Mouse (Mus musculus) common myeloid progenitor, adult 5-6 weeks (primary cell): ENCODE measurements around the gene Abcc4. TPM values are rescaled to one million over a fixed set of nuclear protein-coding genes. Genes with fewer than 3 reads are reported as not detected.
A peak's percentile ranks its signal among the peaks of the same experiment; 100 is the strongest.

Experiments
- ATAC-seq: replicated peaks from 2 replicates; pipeline ENCODE4 v1.8.0; 2016; ENCODE audit warnings: low read depth, mild to moderate bottlenecking, moderate TSS enrichment, inconsistent platforms; ENCODE audit not compliant: poor library complexity, severe bottlenecking
- total RNA-seq: library from RNA; stranded (forward); fragments of 200-1000, 187-1606 nt; gene quantifications from 2 replicates; pipeline ENCODE4 v1.2.3, GENCODE M21; 2017

The Abcc4 gene
- total RNA-seq, 1 experiment from 2014 or later: 17.6 TPM

DNA sequence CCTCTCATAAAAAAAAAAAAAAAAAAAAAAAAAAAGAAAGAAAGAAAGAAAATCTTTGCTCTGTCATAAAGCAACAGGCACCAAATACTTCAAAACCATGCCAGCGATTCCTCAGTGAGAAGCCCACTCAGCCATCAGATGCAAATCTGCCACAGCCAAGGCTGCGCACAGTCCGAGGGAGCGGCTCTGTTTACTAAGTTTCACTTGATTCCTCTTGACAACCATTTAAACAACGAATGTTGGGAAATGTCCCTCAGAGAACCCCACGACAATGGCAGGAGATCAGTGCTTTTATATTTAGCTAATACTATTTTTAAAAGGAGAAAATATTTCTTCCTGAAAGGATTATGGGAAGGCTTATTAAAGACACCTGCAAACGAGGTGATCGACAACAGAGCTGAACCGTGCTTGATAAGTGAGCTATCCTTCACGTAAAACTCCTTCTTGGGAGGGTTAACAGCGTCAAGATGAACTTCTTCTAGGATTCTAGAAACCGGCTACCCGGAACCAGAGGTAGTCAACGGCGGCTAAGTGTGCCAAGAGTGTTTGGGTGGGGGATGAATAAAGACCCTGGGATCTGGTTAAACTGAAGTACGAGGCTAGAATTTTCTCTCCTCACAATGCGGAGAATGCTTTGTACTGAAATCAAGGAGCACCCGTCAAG, 154.8 kb downstream of the Abcc4 start:
- peak; percentile 15; the same call in 1 of the 2 replicates for ATAC-seq

DNA sequence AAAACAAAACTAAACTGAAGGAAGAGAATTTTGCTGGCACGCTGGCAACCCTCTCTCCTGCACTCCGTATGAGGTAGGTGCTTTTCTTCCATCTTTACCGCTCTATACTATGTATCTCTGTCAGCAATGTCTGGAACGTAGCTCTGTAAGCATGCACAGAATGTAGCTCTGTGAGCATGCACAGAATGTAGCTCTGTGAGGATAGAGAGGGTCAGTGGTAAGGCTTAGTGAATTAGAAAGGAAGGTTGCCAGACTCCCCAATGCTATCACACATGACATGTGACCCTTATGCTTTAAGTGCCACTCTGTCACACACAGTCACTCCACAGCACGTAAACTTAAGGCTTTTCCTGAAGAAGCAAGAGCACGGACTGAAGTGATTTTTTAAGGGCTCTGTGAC, 161.5 kb downstream of the Abcc4 start:
- ATAC-seq: no peak

DNA sequence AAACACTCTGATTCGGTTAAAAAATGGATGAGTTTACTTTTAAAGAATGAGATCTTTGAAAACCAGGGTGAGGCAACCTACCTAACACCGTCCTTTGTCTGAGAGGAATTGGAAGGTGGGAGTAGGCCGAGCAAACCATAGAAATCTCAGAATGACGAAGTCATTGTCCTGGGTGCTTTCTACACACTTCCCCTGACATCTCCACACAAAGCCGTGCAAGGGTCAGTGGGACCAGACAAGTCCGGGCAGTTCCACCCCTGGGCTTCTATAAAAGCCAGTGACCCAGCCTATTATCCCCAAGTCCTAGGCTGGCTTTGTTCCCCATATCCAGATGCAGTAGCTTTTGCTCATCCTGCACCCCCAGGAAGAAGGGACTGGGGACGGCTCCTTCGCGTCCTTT, 163.1 kb downstream of the Abcc4 start:
- ATAC-seq: no peak

DNA sequence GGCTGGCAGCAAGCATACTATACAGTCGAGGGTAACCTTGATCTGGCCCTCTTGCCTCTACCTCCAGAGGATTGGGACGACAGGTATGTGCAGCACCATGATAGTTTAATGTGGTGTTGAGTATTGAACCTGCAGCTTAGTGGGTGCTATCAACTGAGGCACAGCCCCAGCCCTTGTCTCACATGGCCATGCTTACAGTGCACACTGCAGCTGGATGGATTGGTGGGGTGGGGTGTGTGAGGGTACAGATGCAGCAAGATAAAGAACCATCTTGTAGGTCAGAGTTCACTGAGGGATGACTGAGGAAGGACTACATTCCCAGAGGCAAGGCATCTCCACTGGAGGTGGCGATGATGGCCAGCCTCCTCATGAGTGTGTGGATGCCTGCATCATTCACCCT, 174.5 kb downstream of the Abcc4 start:
- no peak for ATAC-seq

DNA sequence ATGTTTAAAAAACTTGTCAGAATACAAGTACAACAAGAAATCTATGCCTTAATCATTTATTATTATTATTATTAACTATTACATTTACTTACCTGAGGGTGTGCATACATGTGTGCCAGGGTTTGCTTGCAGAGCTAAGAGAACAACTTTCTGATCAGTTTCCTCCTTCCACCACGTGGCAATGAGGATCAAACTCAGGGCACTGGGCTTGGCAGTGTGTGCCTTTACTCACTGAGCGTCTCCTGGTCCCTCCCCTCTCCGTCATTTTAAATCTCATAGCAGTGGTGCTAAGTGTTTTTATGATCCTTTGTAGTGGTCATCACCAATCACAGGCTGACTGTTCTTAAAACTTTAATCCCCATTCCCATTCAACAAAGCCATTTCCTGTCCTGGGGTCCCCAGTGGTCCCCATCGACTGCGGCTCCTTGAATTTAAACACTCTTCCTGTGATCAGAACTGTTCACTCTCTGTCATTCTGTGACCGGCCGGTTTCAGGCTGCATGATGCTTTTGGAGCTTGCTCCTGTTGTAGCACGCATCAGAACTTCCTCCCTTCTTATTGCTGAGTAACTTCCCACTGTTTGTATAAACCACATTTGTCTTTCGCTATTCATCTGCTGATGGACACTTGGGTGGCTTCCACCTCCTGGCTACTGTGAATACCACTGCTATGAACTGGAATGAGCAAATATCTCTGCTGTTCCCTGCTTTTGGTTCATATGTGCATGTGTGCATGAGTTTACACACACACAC, 191.6 kb downstream of the Abcc4 start:
- peak; percentile 67 for ATAC-seq

DNA sequence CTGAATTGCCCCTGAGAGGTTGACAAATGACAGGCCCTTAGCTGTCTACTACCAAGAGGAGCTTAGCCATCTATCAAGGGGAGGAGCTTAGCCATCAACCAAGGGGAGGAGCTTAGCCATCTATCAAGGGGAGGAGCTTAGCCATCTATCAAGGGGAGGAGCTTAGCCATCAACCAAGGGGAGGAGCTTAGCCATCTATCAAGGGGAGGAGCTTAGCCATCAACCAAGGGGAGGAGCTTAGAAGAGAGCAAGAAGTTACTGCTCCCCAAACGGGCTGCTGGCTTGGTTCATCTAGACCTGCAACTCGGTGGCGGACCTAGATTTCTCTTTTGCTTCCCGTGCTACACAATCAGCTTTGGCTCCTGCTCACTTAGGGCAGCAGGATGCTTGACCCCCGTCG, 194.3 kb downstream of the Abcc4 start:
- ATAC-seq: 0 out of 2 replicates have a peak, but pooled peaks have one; percentile 19

DNA sequence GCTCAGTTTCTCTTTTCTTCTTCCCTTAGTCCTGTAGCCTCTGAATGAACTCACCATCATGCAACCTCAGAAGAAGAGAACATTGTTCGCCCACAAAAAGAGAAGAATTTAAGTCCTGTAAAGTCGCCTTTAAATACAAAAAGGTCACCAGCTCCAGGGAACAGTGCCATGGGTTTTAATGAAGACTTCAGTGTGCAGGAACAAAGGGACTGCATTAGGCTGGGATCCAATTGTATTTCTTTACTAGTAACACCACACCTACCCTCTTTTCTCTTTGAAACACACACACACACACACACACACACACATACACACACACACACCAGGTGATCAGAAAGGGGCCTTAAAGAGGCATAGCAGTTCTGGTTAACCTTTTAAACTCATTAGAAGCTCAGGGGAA, 195.2 kb downstream of the Abcc4 start:
- ATAC-seq: no peak

DNA sequence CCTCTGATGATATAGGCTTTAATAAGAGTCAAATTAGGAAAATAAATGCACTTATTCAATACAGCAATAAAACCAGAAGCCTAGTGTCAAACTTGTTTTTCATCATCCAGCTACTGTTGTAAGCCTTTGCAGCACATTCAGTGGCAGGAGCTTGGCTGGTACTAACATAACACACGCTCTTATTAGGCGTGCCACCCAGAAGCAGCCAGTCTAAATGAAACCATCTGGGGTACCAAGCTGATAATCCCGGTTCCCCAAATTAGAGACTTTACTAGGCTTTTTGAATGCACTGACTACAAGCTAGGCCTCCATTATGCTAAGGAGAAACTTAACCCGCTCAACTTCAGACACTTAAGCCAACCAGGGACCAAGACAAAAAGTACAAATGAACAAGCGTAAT, 195.8 kb downstream of the Abcc4 start:
- no peak for ATAC-seq

DNA sequence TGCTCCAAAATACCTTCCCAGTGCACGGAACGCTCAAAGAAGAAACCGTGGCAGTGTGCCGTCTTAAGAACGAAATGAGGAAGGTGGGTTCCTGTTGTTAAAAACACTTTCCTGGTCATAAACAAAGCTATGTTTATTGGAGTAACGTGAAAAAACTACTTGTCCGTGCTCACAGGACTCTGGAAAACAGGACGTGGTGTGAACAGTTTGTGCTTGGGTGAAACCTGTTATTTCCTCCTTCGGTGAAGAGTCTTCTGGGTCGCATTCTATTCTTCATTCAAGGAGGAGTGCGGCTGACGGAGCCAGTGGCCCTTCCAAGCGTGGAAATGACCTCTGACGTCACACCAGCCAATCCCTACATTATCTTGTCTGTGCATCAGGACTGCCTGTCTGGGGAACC, 198.2 kb downstream of the Abcc4 start:
- ATAC-seq: no peak

DNA sequence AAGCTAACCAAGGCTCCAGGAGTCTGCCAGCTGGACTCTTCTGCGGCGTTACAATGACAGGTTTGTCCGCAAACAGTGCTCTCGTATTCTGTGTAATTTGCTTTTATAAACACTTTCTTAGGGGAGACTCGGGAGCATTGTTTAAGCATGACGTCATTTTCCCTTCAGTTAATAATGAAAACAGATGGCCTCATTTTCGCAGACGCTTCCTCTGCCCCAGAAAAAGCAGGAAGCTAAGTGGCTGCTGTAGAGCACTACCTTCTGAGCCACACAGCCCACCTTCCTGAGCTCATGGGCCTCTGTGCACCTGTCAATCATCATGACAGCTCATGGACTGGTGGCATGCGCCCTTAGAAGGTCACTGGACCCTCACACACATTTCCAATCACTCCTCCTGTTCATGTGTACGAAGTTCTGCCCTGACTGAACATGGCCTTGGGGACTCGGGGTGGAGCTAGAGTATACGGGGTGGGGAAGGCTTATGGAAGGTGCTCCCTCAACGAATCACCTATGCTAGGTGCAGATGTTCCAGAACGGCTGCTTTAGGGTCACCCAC, 199.3 kb downstream of the Abcc4 start:
- ATAC-seq: no peak

DNA sequence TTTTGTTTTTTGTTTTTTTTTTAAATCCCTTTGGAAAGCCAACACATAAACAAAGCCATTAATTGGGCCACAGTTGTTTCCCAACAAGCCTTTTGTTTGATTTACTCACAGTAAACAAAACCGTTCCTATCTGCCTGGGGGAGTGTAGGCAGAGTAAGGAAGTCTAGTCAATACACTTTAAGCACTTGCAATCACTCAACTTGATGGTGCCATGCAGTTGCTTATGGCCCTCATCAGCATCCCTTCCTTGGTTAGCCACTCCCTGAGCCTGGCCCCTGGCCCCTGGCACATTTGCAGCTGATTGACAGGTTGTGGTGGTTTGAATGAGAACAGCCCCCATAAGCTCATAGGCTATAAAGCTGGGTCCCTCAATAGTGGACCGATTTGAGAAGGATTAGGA, 209.3 kb downstream of the Abcc4 start:
- no peak for ATAC-seq

DNA sequence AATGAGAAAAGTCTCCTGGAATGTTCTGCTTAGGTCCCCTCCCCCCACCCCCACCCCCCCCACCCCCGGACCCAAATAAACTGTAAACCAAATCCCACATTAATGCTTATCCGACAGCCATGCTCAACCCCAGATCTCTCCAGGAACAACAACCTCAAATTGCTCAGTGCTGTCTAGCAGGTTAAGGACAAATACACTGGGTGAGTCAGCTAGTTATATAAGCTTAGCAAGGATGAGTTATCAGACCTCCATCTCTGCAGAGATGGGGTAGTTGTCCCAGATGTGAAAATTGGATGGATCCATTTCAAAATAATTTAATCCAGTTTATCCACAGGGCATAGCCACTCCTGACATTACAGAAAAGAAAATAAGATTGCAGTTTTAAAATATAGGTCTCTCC, 210.6 kb downstream of the Abcc4 start:
- ATAC-seq: no peak

DNA sequence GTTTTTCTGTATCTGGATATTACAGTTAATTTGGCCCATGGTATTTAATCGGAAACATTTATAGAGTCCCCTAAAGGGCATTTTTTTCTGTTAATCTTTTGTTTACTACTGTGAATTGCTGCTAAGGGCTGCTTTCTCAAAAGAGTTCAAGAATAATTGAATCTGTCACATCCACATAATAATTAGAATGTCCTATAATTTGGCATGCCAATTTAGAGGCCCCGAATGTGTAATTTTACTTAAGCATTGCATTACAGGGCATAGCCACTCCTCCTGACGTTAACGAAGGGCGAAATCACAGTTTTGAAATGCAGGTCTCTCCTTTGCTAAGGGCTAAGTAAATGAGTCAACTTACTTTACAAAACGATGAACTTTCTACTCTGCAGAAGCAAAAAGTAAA, 214.3 kb downstream of the Abcc4 start:
- no peak for ATAC-seq

DNA sequence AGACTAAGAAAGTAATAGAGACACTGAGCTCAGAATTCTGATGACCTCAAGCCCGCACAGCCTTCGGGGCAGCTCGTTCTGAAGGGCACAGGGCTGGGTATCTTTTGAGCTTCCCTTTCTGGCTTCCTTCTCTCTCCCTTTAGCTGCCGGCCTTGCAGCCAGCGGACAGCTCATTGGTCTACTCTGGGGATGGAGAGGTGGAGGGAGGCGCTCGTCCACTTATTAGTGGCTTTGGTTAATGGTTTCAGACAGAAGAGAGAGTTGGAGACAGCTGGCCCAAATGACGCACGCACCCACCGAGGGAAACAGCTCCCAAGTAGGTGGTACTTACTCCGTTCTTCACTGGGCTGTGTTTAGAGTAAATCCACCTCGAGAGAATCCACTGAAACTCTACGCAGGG, 214.7 kb downstream of the Abcc4 start:
- no peak for ATAC-seq

DNA sequence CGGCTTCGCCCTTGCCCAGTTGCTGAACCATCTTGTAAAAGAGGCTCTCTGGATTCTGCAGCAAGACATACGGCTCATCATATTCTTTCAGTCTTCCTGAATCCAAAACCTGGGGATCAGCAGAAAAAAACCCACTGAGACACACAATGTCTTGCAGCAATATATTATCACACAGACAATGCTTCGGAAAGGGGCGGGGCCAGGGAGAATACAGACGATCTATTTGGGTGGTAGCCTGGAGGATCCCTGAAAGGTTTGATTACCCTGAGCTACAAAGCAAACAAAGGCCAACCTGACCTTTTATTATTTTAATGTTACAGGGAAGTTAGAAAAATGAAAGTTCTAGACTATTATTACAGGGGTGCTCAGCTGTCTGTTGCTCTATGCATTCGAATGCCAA, 215.5 kb downstream of the Abcc4 start:
- ATAC-seq: no peak

DNA sequence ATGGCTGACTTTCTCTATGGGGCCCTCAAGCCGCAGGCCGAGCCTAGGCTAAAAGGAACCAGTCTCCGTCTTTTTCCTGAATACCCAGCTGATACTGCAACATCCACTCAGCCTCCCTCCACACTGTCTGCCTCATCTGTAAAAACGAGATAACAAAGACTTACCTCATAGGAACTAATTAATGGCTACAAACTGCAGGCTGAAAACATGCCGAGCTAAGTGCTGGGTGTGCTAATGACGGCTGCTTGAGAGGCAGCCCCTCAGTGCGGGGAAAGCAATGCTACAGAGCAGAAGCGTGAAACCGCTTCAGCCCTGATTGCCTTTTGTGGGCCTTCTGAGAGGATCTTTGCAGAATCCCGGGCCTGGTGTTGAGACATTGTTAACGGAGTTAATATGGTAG, 219.7 kb downstream of the Abcc4 start:
- ATAC-seq: no peak

DNA sequence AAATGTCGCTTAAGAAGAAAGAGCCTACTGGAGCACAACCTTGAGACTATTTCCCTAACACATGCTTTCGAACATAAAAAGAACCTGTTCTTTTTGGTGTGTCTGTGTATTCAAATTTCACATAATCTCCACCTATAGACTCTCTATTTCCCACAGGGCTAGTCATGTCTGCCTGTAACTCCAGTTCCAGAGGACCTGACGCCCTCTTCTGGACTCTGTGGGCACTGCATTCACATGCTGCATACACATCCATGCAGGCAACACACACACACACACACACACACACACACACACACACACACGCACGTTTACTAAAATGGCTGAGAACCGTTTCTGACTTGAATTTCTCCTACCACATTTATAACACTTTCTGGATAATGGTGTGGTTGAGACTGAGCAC, 220.4 kb downstream of the Abcc4 start:
- no peak for ATAC-seq

DNA sequence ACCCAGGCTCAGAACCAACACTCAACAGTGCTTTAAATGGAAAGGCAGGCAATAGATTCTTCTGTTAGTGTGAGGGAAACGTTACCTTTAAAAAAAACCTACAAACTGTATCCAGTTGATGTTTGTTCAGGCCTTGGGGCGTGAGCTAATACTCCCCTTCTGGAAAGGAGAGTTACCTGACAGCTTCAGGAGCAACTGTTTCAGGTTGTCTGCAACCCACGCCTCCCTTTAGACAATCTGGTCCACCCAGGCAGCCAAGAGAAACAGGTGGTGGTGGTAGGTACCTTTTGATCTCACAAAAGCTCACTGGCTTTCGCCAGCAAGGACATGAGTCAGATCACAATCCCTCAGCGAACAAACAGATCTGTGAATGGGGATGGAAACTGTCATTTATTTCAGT, 223.7 kb downstream of the Abcc4 start:
- no peak for ATAC-seq

DNA sequence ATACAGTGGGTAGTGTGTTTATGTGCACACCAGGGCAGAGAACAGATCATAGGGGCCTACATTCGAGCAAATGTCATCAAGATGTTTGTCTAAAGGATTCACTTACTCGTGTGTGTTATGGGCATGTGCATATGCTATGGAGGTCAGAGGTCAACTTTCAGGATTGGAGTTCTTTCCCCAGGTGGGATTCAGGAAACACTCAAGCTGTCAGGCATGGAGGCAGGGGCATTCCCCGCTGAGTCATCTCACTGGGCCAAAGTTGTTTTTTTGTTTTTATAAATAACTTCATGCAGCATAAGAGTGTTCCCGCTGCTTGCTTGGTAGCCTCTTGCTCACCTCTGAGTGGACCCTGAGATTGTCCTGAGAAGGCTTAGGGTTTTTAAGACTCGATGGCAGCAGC, 224.2 kb downstream of the Abcc4 start:
- no peak for ATAC-seq

DNA sequence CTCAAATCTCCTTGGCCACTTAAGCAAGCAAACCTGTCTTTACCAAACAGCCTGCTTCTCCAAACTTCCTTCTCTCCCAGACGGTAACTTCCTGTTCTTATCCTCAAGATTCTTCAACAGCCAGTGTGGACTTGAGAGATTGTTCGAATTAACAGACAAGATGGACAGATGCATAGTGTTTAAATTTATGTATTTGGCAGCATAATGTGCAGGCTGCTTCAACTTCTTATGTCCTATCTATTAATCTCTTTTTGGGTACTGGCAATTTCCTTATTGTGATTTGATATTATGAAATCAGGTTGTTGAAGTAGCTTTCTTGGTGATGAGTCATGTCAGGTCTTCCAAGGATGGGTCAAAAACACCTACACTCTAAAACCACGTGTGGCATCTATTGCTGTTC, 229.7 kb downstream of the Abcc4 start:
- no peak for ATAC-seq

DNA sequence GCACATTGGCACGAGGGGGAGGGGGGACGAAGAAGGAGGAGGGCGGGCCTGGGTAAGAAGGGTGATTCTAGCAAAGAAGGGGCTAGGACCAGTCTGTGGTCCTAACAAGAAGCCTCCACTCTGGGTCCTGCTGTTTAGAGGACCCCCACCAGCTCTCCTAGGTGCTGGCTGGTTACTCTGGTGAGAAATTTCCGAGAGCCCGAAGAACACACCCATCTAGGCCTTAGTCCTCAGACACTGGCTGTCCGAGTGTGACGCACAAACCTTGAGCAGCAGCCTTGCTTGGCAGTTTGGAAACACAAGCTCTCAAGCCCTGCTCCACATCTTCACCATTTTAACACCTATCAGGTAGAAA, 230.9 kb downstream of the Abcc4 start:
- ATAC-seq: no peak
